Mouse (Mus musculus) liver, embryonic 15.5 days (tissue): Measurements from ENCODE around the gene Ctdsp1. TPM values are rescaled to one million over a fixed set of nuclear protein-coding genes. Genes with fewer than 3 reads are reported as not detected.
A peak's percentile ranks its signal among the peaks of the same experiment; 100 is the strongest.

ENCODE experiments used
- ATAC-seq: fragments of 200-750 bp; cut with Nextera tagmentation; 2 replicates; pipeline ENCODE4 v1.8.0; 2017; ENCODE audit warnings: moderate number of reproducible peaks, mild to moderate bottlenecking, moderate library complexity; ENCODE audit not compliant: insufficient read depth
- H3K27ac ChIP-seq: fragments of 300-500 bp; sonication (generic); replicated peaks from 2 replicates; pipeline ENCODE4 v1.5.1; 2015; ENCODE audit warnings: mild to moderate bottlenecking, inconsistent platforms
- H3K27me3 ChIP-seq: fragments of 300-500 bp; sonication (generic); 2 replicates; pipeline ENCODE4 v1.6.1; 2015; ENCODE audit warnings: mild to moderate bottlenecking, inconsistent platforms
- H3K36me3 ChIP-seq: fragments of 300-500 bp; sonication (generic); replicated peaks from 2 replicates; pipeline ENCODE4 v1.6.1; 2015; ENCODE audit warnings: moderate library complexity, mild to moderate bottlenecking, inconsistent platforms
- H3K4me1 ChIP-seq: fragments of 300-500 bp; sonication (generic); replicated peaks from 2 replicates; pipeline ENCODE4 v1.6.1; 2015; ENCODE audit warnings: inconsistent platforms
- H3K4me2 ChIP-seq: fragments of 300-500 bp; sonication (generic); 2 replicates; pipeline ENCODE4 v1.6.1; 2015; ENCODE audit warnings: moderate library complexity, mild to moderate bottlenecking, inconsistent platforms
- H3K4me3 ChIP-seq: fragments of 300-500 bp; sonication (generic); replicated peaks from 2 replicates; pipeline ENCODE4 v1.5.1; 2015; ENCODE audit warnings: mild to moderate bottlenecking, inconsistent platforms
- H3K9ac ChIP-seq: fragments of 300-500 bp; sonication (generic); 2 replicates; pipeline ENCODE4 v1.6.1; 2015; ENCODE audit warnings: moderate library complexity, mild to moderate bottlenecking, inconsistent platforms
- H3K9me3 ChIP-seq: fragments of 300-500 bp; sonication (generic); replicated peaks from 2 replicates; pipeline ENCODE4 v1.6.1; 2016; ENCODE audit warnings: inconsistent platforms
- WGBS: fragments of 180-500 bp; shearing (Covaris S2); methylation state at CpG from one replicate; pipeline ENCODE4 v1.1.7; 2015; ENCODE audit warnings: mixed read lengths; ENCODE audit not compliant: insufficient replicate concordance; 5-methylcytosine and 5-hydroxymethylcytosine counted together
- polyA plus RNA-seq: library from polyadenylated mRNA; unstranded; fragments of >200 nt; fragmentation: Nextera tagmentation; extraction: Ambion mirVana; gene quantifications from 2 replicates; pipeline ENCODE4 v1.2.1, GENCODE M21; 2015

The Ctdsp1 gene
- polyA plus RNA-seq, 1 experiment from 2014 or later, result 44.8 TPM

DNA sequence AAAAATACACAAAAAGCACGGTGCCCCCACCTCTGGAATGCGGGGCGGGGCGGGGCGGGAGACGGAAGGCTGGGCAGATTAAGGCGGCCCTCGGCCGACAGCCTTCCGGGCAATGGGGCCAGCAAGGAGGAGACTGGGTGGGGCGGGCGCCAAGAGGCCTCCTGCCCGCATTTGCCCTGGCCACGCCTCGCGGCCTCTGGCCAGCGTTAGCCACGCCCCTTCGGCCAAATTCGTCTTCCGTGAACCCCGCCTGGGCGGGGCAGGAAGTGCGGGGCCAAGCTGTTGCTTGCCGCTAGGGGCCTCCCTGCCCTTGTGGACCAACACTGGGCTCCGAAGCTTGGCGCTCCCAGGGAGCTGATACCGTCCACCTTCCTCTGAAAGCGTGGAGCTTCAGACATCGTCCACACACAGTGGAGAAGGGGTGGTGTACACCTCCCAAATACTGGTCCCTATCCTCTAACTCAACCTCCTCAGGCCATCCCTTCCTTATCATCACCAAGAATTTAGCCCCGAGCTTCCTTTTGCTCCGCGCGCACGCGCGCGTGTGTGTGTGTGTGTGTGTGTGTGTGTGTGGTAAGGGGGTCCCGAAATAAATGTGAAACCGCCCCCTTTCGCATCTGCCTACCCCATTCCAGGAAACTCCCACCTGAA, 6.1 kb downstream of the Ctdsp1 start:
- Histone ChIP-seq H3K9ac (peak overlapping the region; percentile 61), H3K4me1 (peaks cover 83% of the 10 kb centered on the region), H3K4me2 (peak overlapping the region; percentile 86), H3K27me3 (no peaks in the 10 kb centered on the region), H3K9me3 (no peaks in the 10 kb centered on the region), H3K4me3 (peak overlapping the region; percentile 60), H3K27ac (peak overlapping the region; percentile 92), H3K36me3 (peaks cover 25% of the 10 kb centered on the region)
- under 1% methylated on average over 41 of the region's 41 CpGs for WGBS
- ATAC-seq, result peak; percentile 91

DNA sequence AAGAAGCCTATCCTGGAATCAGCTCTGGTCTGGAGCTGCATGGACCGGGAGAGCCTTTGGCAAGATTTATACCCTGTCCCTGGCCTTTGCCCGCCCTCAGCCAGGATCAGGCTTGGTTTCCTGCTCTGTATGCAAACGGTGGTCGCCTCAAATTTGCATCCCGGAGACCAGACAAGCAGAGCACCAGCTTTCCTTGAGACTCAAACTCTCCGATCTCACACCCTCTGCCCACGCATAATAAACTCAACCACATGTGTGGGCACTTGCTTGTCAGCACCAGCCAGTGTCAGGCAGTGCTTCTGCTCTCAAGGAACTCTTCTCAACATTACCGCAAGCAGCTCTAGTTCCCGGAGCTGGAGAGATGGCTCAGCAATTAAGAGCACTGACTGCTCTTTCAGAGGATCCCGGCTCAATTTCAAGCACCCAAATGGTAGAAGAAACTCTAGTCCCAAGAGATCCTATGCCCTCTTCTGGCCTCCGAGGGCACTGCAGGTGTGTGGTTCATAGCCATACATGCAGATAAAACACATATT, 6.7 kb downstream of the Ctdsp1 start:
- peaks cover 25% of the 10 kb centered on the region for H3K36me3 ChIP-seq
- peak; percentile 16 for ATAC-seq
- WGBS, result 2% methylated on average over 11 of the region's 11 CpGs
- H3K4me2 ChIP-seq, result peak overlapping the region; percentile 86
- no peaks in the 10 kb centered on the region for H3K9me3 ChIP-seq
- peak overlapping the region; percentile 61 for H3K9ac ChIP-seq
- no peaks in the 10 kb centered on the region for H3K27me3 ChIP-seq
- peaks cover 78% of the 10 kb centered on the region for H3K4me1 ChIP-seq
- peak overlapping the region; percentile 60 for H3K4me3 ChIP-seq
- peak overlapping the region; percentile 92 for H3K27ac ChIP-seq

DNA sequence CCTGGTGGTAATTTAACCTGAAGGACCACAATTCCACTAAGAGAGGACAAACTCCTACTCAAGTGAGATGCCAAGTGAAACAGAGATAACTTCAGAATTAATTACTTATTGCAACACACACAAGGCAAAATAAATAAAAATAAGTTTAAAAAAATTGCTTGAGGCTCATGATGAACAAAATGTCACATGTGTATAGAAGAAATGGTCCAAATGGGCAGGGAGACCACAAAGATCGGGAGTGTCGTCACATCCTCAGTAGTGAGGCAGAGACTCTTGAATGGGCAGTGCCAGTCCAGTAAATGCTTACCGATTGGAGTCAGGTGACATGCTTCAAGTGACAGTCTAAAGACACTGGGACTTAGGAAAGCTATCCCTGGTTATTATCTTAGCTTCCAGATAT, 9.2 kb downstream of the Ctdsp1 start:
- 73% methylated on average over 3 of the region's 3 CpGs for WGBS
- peaks cover 54% of the 10 kb centered on the region for H3K4me1 ChIP-seq
- H3K4me3 ChIP-seq, result peak overlapping the region; percentile 10; the same call in 1 of the 2 replicates
- no peaks in the 10 kb centered on the region for H3K36me3 ChIP-seq
- H3K4me2 ChIP-seq, result peak overlapping the region; percentile 63
- H3K27ac ChIP-seq, result peak overlapping the region; percentile 70
- no peaks in the 10 kb centered on the region for H3K9me3 ChIP-seq
- ATAC-seq, result no peak
- H3K27me3 ChIP-seq, result no peaks in the 10 kb centered on the region
- H3K9ac ChIP-seq, result no peak overlapping the region

DNA sequence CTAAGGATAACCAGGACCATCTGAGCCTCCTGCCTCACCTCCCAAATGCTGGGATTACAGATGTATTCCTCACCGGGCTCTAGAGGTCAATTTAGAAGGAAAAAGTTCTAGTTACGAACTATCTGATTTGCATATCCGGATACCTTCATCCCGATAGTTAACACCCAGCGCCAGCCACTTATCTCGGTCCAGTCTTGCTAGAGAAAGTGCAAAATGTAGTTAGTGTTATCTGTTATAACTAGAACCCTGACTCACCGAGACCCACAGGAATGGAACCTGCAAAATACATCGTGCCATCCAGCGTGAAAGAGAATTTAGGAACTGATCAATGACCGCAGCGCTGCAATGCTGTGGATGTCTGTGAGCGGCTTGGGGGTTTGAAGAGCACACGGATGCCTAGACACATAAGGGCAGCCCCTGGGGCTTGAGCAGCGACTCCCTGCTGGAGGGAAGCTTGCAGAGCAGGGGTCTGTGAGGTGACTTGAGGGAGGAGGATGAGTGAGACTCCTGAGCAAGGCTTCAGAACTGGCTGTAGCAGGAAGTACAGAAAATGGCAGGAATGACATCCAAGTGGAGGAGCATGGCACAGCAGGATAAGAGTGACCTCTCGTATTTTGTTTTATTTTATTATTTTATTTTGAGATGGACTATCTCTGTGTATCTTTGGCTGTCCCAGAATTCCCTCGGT, 9.8 kb downstream of the Ctdsp1 start:
- peak overlapping the region; percentile 70 for H3K27ac ChIP-seq
- ATAC-seq, result no peak
- H3K36me3 ChIP-seq, result no peaks in the 10 kb centered on the region
- no peaks in the 10 kb centered on the region for H3K9me3 ChIP-seq
- peak overlapping the region; percentile 35; the same call in 1 of the 2 replicates for H3K9ac ChIP-seq
- 33% methylated on average over 16 of the region's 16 CpGs for WGBS
- H3K4me1 ChIP-seq, result peaks cover 54% of the 10 kb centered on the region
- no peaks in the 10 kb centered on the region for H3K27me3 ChIP-seq
- H3K4me3 ChIP-seq, result peak overlapping the region; percentile 10; the same call in 1 of the 2 replicates
- H3K4me2 ChIP-seq, result peak overlapping the region; percentile 63

DNA sequence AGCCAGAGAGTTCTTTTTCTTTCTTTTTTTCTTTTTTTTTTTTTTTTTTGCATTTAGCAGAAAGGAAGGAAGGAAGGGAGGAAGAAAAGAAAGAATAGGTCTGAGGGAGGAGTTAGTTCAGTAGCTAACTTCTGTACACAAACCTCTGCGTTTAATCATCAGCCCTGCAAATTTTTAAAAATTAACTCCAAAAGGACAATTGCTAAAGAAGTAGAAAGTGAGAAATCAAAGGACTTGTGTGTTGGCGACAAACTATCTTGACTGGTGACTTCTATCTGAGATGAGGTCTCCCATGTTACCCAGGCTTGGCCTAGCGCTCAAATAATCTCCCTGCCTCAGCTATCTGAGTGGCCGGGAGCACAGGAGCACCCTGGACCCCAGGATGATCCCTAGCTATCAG, 12.9 kb downstream of the Ctdsp1 start:
- H3K36me3 ChIP-seq, result no peaks in the 10 kb centered on the region
- H3K9me3 ChIP-seq, result no peaks in the 10 kb centered on the region
- H3K4me1 ChIP-seq, result peaks cover 32% of the 10 kb centered on the region
- H3K9ac ChIP-seq, result no peak overlapping the region
- 68% methylated on average over 4 of the region's 4 CpGs for WGBS
- no peak overlapping the region for H3K4me3 ChIP-seq
- H3K27me3 ChIP-seq, result no peaks in the 10 kb centered on the region
- ATAC-seq, result no peak
- H3K27ac ChIP-seq, result no peak overlapping the region
- H3K4me2 ChIP-seq, result no peak overlapping the region

DNA sequence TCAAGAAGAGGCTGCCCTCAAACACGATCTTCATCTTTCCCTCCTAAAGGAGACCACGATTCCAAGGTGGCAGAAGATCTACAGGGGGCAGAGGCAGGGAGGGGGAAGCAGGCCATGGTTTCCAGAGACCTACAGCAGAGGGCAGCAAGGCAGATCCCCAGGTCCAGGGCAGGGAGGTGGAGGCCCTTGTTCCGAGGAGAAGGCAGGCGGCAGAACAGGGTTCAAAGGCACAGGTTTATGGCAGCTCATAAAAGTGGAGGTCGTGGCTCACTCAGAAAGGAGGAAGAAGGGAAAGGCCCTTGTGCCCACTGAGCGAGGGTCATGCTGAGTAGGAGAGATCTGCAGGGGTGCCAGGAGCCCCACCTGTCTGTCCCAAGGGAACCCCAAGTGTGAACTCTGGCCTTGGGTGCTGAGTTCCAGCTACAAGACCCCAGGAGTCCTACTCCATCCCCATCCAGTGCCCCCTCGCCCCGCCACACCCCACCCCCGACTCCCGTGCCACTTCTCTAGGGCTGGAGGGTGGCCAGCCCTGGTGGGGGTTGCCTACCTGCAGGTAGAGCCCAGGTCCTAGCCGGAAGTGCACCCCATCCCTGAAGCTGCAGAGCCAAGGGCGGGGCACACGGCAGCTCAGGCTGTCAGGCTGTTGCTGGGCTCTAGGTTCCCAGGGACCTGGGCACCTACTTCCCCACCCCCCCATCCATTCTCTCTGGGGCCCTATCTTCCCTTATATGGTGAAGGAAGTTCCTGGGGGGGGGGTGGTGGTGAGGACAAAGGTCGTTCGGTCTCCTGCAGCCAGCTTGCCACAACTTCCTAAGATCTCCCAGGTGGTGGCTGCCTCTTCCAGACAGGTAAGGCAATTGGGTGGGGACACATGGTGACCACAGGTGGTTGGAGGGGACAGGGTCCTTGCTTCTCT, 17.5 kb downstream of the Ctdsp1 start, which contains the start of gene Vil1:
Vil1 (plus strand) TSS at position 788 of the 916 bp plus-strand sequence.
- Histone ChIP-seq H3K4me1 (peaks cover 11% of the 10 kb centered on the region), H3K36me3 (no peaks in the 10 kb centered on the region), H3K9me3 (no peaks in the 10 kb centered on the region), H3K27me3 (no peaks in the 10 kb centered on the region), H3K27ac (no peak within 1 kb of the TSS), H3K9ac (no peak within 1 kb of the TSS), H3K4me2 (no peak within 1 kb of the TSS), H3K4me3 (no peak within 1 kb of the TSS)
- 47% methylated on average over 15 of the region's 15 CpGs for WGBS
- ATAC-seq, result no peak

DNA sequence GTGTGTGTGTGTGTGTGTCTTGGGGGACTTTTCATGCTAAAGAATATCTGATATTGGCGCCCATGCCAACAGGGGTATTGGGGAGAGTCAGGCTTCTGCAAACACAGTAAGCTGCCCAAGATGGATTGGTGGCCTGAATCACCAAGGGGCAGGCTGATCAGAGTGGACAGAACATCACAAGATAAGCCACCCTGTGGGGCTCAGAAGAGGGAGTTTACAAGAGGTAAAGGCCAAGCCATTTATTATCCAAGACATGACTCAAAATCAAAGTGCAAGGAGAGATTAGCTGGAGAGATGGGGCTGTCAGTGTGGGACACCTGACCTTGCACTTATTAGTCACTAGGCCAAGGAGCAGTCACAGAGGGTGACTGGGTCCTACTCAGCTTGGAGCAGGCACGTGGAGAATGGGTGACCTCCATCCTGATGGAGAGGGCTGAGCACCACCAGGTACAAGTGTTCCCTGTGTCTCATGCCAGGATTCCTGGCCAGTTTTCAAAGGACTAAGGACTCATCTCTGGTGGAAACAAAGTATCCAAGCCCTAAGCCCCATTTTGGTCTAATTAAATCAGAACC, 20.5 kb downstream of the Ctdsp1 start:
- Histone ChIP-seq H3K4me2 (no peak overlapping the region), H3K27me3 (no peaks in the 10 kb centered on the region), H3K9me3 (peaks cover 11% of the 10 kb centered on the region; the same call in 1 of the 2 replicates), H3K4me1 (peaks cover 25% of the 10 kb centered on the region), H3K27ac (no peak overlapping the region), H3K9ac (no peak overlapping the region), H3K4me3 (no peak overlapping the region), H3K36me3 (no peaks in the 10 kb centered on the region)
- 49% methylated on average over 2 of the region's 2 CpGs for WGBS
- ATAC-seq, result no peak

DNA sequence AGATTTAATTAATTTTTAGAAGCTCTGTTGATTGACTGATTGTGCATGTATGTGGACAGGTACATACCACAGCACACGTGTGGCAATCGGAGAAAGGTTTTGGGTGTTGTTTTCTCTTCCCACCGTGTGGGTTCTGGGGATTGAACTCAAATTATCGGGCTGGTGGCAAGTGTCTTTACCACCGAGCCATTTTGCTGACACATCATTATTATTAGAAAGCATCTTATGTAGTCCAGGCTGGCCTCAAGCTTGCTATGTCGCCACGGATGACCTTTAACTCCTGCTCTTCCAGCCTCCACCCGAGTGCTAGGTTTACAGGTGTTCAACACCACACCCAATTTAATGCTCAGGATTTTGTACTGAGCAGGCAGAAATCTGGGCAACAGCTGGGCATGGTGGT, 21.4 kb downstream of the Ctdsp1 start:
- no peak overlapping the region for H3K4me2 ChIP-seq
- H3K36me3 ChIP-seq, result no peaks in the 10 kb centered on the region
- peaks cover 25% of the 10 kb centered on the region for H3K4me1 ChIP-seq
- ATAC-seq, result no peak
- H3K27me3 ChIP-seq, result no peaks in the 10 kb centered on the region
- peaks cover 11% of the 10 kb centered on the region; the same call in 1 of the 2 replicates for H3K9me3 ChIP-seq
- no peak overlapping the region for H3K4me3 ChIP-seq
- H3K27ac ChIP-seq, result no peak overlapping the region
- 65% methylated on average over 8 of the region's 8 CpGs for WGBS
- no peak overlapping the region for H3K9ac ChIP-seq

DNA sequence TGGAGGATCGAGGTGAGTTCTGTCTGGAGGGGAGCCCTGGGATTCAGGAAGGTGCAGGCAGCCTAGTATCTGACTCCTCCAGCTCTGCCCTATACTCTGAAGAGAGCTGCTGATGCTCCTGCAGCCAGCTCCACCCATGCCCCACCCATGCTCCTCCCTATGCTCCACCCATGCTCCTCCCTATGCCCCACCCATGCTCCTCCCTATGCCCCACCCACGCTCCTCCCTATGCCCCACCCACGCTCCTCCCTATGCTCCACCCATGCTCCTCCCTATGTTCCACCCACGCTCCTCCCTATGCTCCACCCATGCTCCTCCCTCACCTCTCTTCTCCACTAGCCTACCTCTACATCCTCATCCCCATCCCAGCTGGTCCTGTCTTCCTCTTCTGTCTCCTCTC, 23.8 kb downstream of the Ctdsp1 start:
- Histone ChIP-seq H3K4me3 (no peak overlapping the region), H3K9ac (no peak overlapping the region), H3K27ac (peak overlapping the region; percentile 7; the same call in 1 of the 2 replicates), H3K27me3 (no peaks in the 10 kb centered on the region), H3K4me2 (no peak overlapping the region), H3K36me3 (no peaks in the 10 kb centered on the region), H3K4me1 (peaks cover 18% of the 10 kb centered on the region), H3K9me3 (peaks cover 11% of the 10 kb centered on the region; the same call in 1 of the 2 replicates)
- ATAC-seq, result peak; percentile 72
- 43% methylated on average over 4 of the region's 4 CpGs for WGBS

DNA sequence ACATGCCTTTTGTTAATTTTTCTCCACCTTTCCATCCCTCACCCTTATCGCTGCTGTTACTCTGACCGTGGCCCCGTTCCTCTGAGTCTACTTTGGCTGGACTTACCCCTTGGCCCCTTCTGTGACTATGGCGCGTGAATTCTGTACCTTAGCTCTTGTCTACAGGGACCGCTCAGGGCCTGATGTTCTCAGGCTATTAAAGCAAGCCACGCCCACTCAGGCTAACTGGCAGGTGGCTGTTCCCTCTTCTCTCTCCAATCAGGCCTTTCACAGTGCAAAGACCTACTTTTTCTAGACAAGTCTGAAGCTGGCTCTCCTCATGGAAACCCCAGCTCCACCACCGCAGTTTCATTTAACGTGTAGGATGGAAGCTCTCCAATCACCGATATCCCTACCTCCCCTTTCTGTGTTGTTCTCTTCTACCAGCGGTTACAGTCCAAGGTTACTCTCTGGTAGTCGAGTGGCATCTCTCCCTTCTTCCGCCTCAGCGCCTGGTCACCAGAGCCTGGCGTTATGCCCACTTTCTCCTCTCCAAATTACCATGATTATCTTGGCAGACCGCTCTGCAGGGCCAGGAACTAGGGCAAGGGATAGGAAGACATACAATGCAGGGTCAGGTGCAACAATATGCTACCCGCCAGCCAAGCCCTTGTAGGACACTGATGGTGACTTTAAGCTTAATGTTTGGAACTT, 27.6 kb downstream of the Ctdsp1 start:
- Histone ChIP-seq H3K4me3 (no peak overlapping the region), H3K9me3 (peaks cover 11% of the 10 kb centered on the region; the same call in 1 of the 2 replicates), H3K36me3 (no peaks in the 10 kb centered on the region), H3K27ac (no peak overlapping the region), H3K4me2 (no peak overlapping the region), H3K9ac (no peak overlapping the region), H3K4me1 (peaks cover 13% of the 10 kb centered on the region), H3K27me3 (no peaks in the 10 kb centered on the region)
- no peak for ATAC-seq
- WGBS, result 70% methylated on average over 17 of the region's 17 CpGs
